Mouse (Mus musculus) bone marrow macrophage, adult 2 months (primary cell): ENCODE results near the gene Daam2.

Experiments used
- CTCF ChIP-seq: IDR thresholded peaks from 2 replicates; pipeline ENCODE4 v1.5.1; 2012; ENCODE audit warnings: low read depth, mild to moderate bottlenecking, low read length, moderate library complexity
- POLR2A ChIP-seq: IDR thresholded peaks from 2 replicates; pipeline ENCODE4 v1.6.1; 2012; ENCODE audit warnings: mild to moderate bottlenecking, low read depth, low read length, borderline replicate concordance

DNA sequence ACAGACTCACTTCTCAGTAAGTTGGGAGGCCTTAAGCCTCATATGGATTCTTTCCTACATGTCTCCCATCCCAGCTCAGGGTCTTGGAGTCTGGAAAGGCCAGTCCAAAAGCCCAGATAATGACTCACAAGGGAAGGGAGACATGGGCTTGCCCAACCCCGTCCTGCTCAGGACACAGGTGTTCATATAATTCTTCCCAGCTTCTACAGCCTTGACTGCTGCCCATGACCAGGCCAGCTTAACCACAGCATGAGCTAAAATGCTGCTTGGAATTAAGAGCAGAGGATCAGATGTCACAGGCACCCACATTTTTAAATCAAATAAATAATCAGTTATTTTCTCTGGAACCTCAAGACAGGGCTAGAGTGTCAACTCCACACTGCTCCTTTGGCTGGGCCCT lies 89.0 kb downstream of the Daam2 start:
- TF ChIP-seq CTCF (no peak), POLR2A (no peak)
